Mouse (Mus musculus) C2C12 (cell line): ENCODE data around the gene Ccdc194.

ENCODE experiments used
- CTCF ChIP-seq: IDR thresholded peaks from one replicate; pipeline ENCODE4 v1.5.1; 2011; ENCODE audit not compliant: control insufficient read depth, insufficient read depth, insufficient read length
- FOSL1 ChIP-seq: IDR thresholded peaks from one replicate; pipeline ENCODE4 v1.8.0; 2011; ENCODE audit warnings: mild to moderate bottlenecking, low read length; ENCODE audit not compliant: poor library complexity, insufficient read depth, severe bottlenecking

DNA sequence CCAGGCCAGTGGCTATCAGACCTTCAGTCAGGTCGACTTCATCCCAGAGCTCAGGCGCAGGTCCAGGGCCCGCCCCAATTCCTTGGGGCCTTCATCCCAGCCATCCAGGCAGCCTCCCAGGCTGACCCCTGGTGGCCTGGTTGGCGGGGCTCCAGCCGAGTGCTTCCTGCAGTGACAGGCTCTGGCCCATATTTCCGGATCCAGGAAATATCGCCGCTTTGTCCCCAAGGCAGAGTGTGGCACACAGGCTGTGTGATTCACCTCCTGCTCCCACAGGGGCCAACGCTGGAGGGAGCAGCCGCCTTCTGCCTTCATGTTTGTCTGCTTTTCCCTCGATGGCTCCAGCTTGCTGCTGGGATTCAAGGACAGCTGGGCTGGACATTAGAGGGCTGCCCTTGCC, 29.0 kb downstream of the Ccdc194 start:
- TF ChIP-seq CTCF = no peak
- no peak for TF ChIP-seq FOSL1
